Mouse (Mus musculus) liver, embryonic 14.5 days (tissue): ENCODE results near the gene Fgfr2. TPM values are rescaled to one million over a fixed set of nuclear protein-coding genes. Genes with fewer than 3 reads are reported as not detected.

Experiments
- ATAC-seq: fragments of 200-750 bp; cut with Nextera tagmentation; 2 replicates; pipeline ENCODE4 v1.8.0; 2017; ENCODE audit warnings: moderate number of reproducible peaks, mild to moderate bottlenecking, moderate library complexity; ENCODE audit not compliant: insufficient read depth
- DNase-seq, 3 experiments: peaks; one replicate each; pipeline ENCODE4 v3.0.0-alpha.2; 2012 to 2013; ENCODE audit warnings: low read depth in 3 of 3, low spot score in 3 of 3
- H3K27ac ChIP-seq: fragments of 300-500 bp; sonication (generic); 2 replicates; pipeline ENCODE4 v1.5.1; 2014; ENCODE audit warnings: moderate library complexity, mild to moderate bottlenecking, control low read depth, inconsistent platforms
- H3K27me3 ChIP-seq: fragments of 300-500 bp; sonication (generic); 2 replicates; pipeline ENCODE4 v1.6.1; 2014; ENCODE audit warnings: mild to moderate bottlenecking, low read length, moderate library complexity; ENCODE audit not compliant: control insufficient read depth, insufficient read depth
- H3K36me3 ChIP-seq: fragments of 300-500 bp; sonication (generic); replicated peaks from 2 replicates; pipeline ENCODE4 v1.6.1; 2014; ENCODE audit warnings: low read depth; ENCODE audit not compliant: control insufficient read depth, insufficient read depth
- H3K4me1 ChIP-seq, 2 experiments: fragments of 200-500 bp in 1 of 2; fragments of 300-500 bp in 1 of 2; sonication (generic) in 1 of 2; replicated peaks; 2 replicates each; pipeline ENCODE4 v1.6.1; 2012 to 2014; ENCODE audit warnings: antibody characterized with exemption in 1 of 2, inconsistent platforms in 1 of 2, low read length in 1 of 2; ENCODE audit not compliant: control insufficient read depth in 2 of 2, insufficient read depth in 2 of 2
- H3K4me2 ChIP-seq: fragments of 300-500 bp; sonication (generic); 2 replicates; pipeline ENCODE4 v1.6.1; 2014; ENCODE audit warnings: low read depth, mild to moderate bottlenecking, control low read depth, moderate library complexity
- H3K4me3 ChIP-seq, 2 experiments: fragments of 200-500 bp in 1 of 2; fragments of 300-500 bp in 1 of 2; sonication (generic) in 1 of 2; 2 replicates each; pipeline ENCODE4 v1.5.1; 2012 to 2014; ENCODE audit warnings: low read depth in 2 of 2, low read length in 2 of 2, mild to moderate bottlenecking in 2 of 2, control low read depth in 1 of 2, inconsistent platforms in 1 of 2, moderate library complexity in 1 of 2; ENCODE audit not compliant: insufficient read depth in 1 of 2
- H3K9ac ChIP-seq: fragments of 300-500 bp; sonication (generic); replicated peaks from 2 replicates; pipeline ENCODE4 v1.6.1; 2014; ENCODE audit warnings: mild to moderate bottlenecking, control low read depth, moderate library complexity
- H3K9me3 ChIP-seq: fragments of 300-500 bp; sonication (generic); 2 replicates; pipeline ENCODE4 v1.6.1; 2016; ENCODE audit warnings: low read length, mixed read lengths; ENCODE audit not compliant: control insufficient read depth
- CTCF ChIP-seq: IDR thresholded peaks from 2 replicates; pipeline ENCODE4 v1.5.1; 2016; ENCODE audit warnings: antibody characterized with exemption, low read depth, control low read depth
- EP300 ChIP-seq: IDR thresholded peaks from 2 replicates; pipeline ENCODE4 v1.6.1; 2016; ENCODE audit warnings: antibody characterized with exemption, low read depth
- WGBS: fragments of 180-500 bp; shearing (Covaris S2); extraction: QIAGEN DNeasy Blood & Tissue Kit; methylation state at CpG from one replicate; pipeline ENCODE4 v1.1.7; 2014; ENCODE audit not compliant: insufficient replicate concordance; 5-methylcytosine and 5-hydroxymethylcytosine counted together
- polyA plus RNA-seq, 2 experiments: library from polyadenylated mRNA; depleted of rRNA in 1 of 2; stranded (reverse) in 1 of 2; unstranded in 1 of 2; fragments of >200 nt; fragmentation: Nextera tagmentation in 1 of 2; extraction: Ambion mirVana in 1 of 2; gene quantifications; 2 replicates each; pipeline versions ENCODE4 v1.2.1 to v1.2.3; 2012 to 2014

Fgfr2 gene
- polyA plus RNA-seq, 2 experiments = 7.9 to 8.8 TPM

DNA sequence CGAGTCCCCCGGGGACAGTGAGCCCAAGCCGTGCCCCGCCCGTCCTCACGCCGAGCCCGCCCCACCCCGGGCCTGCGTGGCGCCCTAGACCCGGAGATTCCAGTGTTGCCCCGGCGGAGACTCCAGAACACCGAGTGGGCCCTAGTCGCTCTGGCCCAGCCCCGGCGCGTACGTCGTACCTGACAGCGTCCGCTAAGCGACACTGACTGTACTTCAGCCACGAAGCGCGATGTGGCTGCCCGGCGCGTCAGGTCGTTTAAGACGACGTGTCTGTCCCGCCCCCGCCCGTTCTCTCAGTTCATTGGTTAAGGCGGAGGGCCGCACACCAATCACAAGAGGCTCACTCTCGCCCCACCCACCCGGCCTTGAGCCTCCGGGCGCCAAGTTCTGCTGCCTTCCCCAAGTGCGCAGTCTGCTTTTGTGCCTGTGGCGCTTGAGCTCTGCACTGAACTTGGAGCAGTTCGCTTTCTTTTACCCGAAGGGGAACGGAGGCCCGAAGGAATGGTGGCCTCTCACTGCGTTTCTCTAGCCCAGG lies 547.0 kb downstream of the Fgfr2 start, which contains the start of gene Oat:
TSS of gene Oat (minus strand) at position 283 of the 535 bp plus-strand sequence.
- peak; percentile 94 to 96 (median 95) for DNase-seq
- Histone ChIP-seq H3K4me1 (peaks cover 28 to 32% of the 10 kb centered on the region in 2 experiments), H3K9ac (peak within 1 kb of the TSS; percentile 71), H3K27ac (peak within 1 kb of the TSS; percentile 52), H3K4me3 (peak within 1 kb of the TSS; percentile 60 to 80), H3K4me2 (peak within 1 kb of the TSS; percentile 72), H3K36me3 (no peaks in the 10 kb centered on the region), H3K9me3 (no peaks in the 10 kb centered on the region), H3K27me3 (no peaks in the 10 kb centered on the region)
- no peak for TF ChIP-seq CTCF
- no peak for TF ChIP-seq EP300
- ATAC-seq = peak; percentile 94
- under 1% methylated on average over 49 of the region's 49 CpGs for WGBS

DNA sequence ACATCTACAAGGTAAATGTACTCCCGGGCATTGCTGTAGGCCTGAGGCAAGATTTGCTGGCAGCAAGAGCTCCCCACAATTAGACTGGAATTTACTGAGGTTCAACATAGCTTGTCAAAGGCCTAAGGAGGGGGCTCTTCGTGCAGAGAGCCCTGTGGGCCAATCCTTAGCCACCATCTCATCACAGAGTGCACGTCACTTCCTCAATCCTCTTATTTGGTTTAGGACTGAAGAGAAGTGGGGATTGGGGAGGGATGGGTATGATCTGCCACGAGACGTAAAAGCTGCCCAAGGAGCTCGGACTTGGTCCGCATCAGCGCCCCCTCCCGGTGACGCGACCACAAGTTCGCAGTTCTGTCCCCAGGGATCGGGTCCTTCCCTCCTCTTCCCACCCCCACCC lies 547.5 kb downstream of the Fgfr2 start:
- TF ChIP-seq EP300 (no peak), CTCF (peak; percentile 84)
- 1% methylated on average over 13 of the region's 13 CpGs for WGBS
- peak overlapping the region; percentile 72 for H3K4me2 ChIP-seq
- peak overlapping the region; percentile 60 to 80 for H3K4me3 ChIP-seq
- peak overlapping the region; percentile 71 for H3K9ac ChIP-seq
- peaks cover 29 to 32% of the 10 kb centered on the region in 2 experiments for H3K4me1 ChIP-seq
- no peaks in the 10 kb centered on the region; the same call in 1 of the 2 replicates for H3K27me3 ChIP-seq
- DNase-seq = peak; percentile 71 to 84 (median 77)
- peak; percentile 79 for ATAC-seq
- no peaks in the 10 kb centered on the region for H3K36me3 ChIP-seq
- H3K27ac ChIP-seq = peak overlapping the region; percentile 52
- no peaks in the 10 kb centered on the region for H3K9me3 ChIP-seq

DNA sequence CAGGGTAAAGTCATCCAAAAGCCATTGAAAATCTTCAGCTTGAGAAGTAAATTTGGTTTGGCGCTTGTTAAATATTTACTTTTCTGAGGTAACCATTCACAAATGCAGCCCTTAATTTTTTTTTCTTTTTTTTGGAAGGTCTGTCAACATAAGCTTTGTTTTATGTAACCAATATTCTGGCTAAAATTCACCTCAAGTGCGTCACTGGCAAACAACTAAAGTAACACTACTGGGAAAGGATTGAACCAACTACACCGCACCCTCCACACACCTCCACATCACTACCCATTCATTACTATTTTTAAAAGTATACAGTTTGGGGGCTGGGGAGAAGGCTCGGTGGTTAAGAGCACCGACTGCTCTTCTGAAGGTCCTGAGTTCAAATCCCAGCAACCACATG lies 548.5 kb downstream of the Fgfr2 start:
- ATAC-seq = no peak
- no peaks in the 10 kb centered on the region for H3K36me3 ChIP-seq
- no peaks in the 10 kb centered on the region; the same call in 1 of the 2 replicates for H3K27me3 ChIP-seq
- H3K9me3 ChIP-seq = no peaks in the 10 kb centered on the region
- no peak for TF ChIP-seq EP300
- WGBS = 81% methylated on average over 5 of the region's 5 CpGs
- peak overlapping the region; percentile 72 for H3K4me2 ChIP-seq
- no peak for DNase-seq
- H3K27ac ChIP-seq = no peak overlapping the region
- peak overlapping the region in 1 of 2 experiments; percentile 60; a peak in 2 of 4 replicates for H3K4me3 ChIP-seq
- peaks cover 37 to 39% of the 10 kb centered on the region in 2 experiments for H3K4me1 ChIP-seq
- H3K9ac ChIP-seq = no peak overlapping the region

DNA sequence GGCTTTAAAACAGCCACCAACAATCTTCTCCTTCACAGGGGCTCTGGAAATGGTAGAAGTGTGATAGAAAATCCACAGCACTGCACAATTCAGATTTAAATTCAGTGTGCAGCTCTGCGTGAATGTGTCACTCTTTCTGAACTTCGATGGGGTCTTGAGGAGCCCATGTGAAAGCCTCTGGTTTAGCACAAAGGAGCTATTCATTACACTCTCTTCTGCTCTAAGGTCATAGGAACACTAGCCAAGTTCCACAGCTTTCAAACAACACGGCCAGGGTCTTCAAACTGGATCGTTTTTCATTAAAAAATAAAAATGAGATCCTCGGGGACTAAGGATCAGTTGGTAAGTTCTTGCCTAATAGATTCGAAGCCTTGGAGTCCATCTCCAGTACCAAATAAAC lies 549.9 kb downstream of the Fgfr2 start:
- Histone ChIP-seq H3K36me3 (peaks cover 7% of the 10 kb centered on the region), H3K27me3 (no peaks in the 10 kb centered on the region; the same call in 1 of the 2 replicates), H3K4me2 (peak overlapping the region; percentile 57), H3K4me3 (no peak overlapping the region; a peak in 1 of 4 replicates), H3K27ac (peak overlapping the region; percentile 26), H3K9ac (peak overlapping the region; percentile 5; the same call in 1 of the 2 replicates), H3K9me3 (no peaks in the 10 kb centered on the region), H3K4me1 (peaks cover 37 to 41% of the 10 kb centered on the region in 2 experiments)
- WGBS = 73% methylated on average over 6 of the region's 6 CpGs
- no peak for ATAC-seq
- no peak for TF ChIP-seq CTCF
- no peak for TF ChIP-seq EP300
- DNase-seq = no peak

DNA sequence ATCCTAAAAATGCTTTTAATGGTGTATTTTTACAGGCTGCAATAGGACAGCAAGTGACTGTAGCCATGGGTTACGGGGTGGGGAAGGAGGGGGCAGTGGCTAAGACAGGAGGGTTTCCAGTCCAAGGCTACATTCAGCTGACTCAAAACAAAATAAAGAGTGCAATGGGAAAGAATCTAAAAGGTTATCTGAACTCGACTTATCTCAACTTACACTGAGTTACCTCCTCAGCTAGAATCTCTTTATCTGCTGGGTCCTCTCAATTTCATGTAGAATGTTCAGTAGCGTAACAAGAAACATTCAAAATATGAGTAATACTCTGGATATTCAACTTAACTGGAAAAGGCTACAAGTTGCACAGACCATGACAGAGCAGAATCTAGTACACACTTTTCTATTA lies 550.4 kb downstream of the Fgfr2 start:
- Histone ChIP-seq H3K4me1 (peaks cover 37 to 41% of the 10 kb centered on the region in 2 experiments), H3K27me3 (no peaks in the 10 kb centered on the region; the same call in 1 of the 2 replicates), H3K27ac (peak overlapping the region; percentile 29), H3K9me3 (no peaks in the 10 kb centered on the region), H3K4me2 (peak overlapping the region; percentile 57), H3K4me3 (no peak overlapping the region; a peak in 1 of 4 replicates), H3K9ac (peak overlapping the region; percentile 39), H3K36me3 (peaks cover 10% of the 10 kb centered on the region)
- TF ChIP-seq CTCF (no peak), EP300 (no peak)
- WGBS = 23% methylated on average over 3 of the region's 3 CpGs
- ATAC-seq (no peak), DNase-seq (peak in 1 of 3 experiments; percentile 29)
